Mouse (Mus musculus): Measurements from ENCODE around the gene Micall1. TPM values are rescaled to one million over a fixed set of nuclear protein-coding genes. Genes with fewer than 3 reads are reported as not detected.

The Micall1 gene
- polyA plus RNA-seq, 1 experiment from 2014 or later = 11.9 TPM

DNA sequence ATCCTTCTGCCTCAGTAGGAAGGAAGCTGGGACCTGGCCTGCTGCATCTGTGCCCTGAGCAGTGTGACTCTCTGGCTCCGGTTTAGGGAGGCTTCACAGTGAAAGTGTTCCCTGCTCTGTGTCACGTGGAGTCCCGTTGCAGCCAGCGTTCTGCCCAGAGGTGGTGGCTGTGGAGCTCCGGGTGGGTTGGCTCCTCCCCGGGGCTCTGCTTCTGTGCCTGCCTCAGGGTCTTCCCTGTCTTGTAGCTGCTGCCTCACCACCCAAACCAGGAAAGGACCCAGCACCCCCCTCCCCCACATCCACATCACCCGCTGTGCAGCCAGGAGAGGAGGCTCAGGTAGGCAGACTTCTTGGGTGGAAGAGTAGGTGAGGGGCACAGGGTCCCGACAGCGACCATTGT lies 10.8 kb downstream of the Micall1 start:
- Histone ChIP-seq H3K4me3 (replicated peaks; ENCODE audit: low read depth, low read length) (no peak overlapping the region), H3K27ac (replicated peaks; ENCODE audit: low read depth, low read length) (no peak overlapping the region), H3K4me2 (ENCODE audit: low read length) (no peak overlapping the region), H3K9me3 (ENCODE audit: control insufficient read depth, low read length) (no peaks in the 10 kb centered on the region), H3K9ac (replicated peaks; ENCODE audit: low read length) (no peak overlapping the region), H3K36me3 (ENCODE audit: control insufficient read depth, insufficient read depth, low read length) (peaks cover 67% of the 10 kb centered on the region), H3K4me1 (ENCODE audit: control insufficient read depth, insufficient read depth, low read length) (no peaks in the 10 kb centered on the region), H3K27me3 (ENCODE audit: control insufficient read depth, insufficient read depth, low read length) (no peaks in the 10 kb centered on the region)
- WGBS = 82% methylated on average over 9 of the region's 9 CpGs
- ATAC-seq (ENCODE audit: low FRiP score, low TSS enrichment) (no peak), DNase-seq (no peak)

GRCm38 (mm10) chr15:79122119-79122518 lies 13.4 kb downstream of the Micall1 start:
- no peak overlapping the region for H3K4me2 ChIP-seq (ENCODE audit: low read length)
- no peak overlapping the region for H3K9ac ChIP-seq (replicated peaks; ENCODE audit: low read length)
- H3K4me3 ChIP-seq (replicated peaks; ENCODE audit: low read depth, low read length) = no peak overlapping the region
- WGBS = 57% methylated on average over 4 of the region's 4 CpGs
- H3K27ac ChIP-seq (replicated peaks; ENCODE audit: low read depth, low read length) = no peak overlapping the region
- DNase-seq (no peak), ATAC-seq (ENCODE audit: low FRiP score, low TSS enrichment) (no peak)
- H3K9me3 ChIP-seq (ENCODE audit: control insufficient read depth, low read length) = no peaks in the 10 kb centered on the region
- H3K27me3 ChIP-seq (ENCODE audit: control insufficient read depth, insufficient read depth, low read length) = no peaks in the 10 kb centered on the region
- no peaks in the 10 kb centered on the region for H3K4me1 ChIP-seq (ENCODE audit: control insufficient read depth, insufficient read depth, low read length)
- peaks cover 68% of the 10 kb centered on the region for H3K36me3 ChIP-seq (ENCODE audit: control insufficient read depth, insufficient read depth, low read length)

DNA sequence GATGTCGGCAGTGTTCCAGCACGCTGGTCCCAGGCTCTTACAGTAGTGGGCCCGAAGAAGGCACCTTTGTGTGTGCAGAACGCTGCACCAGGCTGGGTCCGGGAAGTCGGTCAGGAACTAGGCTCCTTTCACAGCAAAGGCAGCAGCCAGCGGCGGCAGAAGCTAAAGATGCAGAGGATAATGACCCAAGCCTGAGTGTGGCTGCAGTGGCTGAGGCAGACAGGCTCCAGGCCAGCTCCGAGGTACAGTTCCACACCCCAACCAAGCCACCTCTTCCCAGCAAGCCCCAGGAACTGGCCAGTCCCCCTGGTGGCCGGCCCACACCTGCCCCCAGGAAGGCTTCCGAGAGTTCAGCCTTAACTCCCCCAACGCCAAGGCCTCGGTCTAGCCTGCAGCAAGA lies 13.8 kb downstream of the Micall1 start:
- H3K9me3 ChIP-seq (ENCODE audit: control insufficient read depth, low read length) = no peaks in the 10 kb centered on the region
- WGBS = 82% methylated on average over 13 of the region's 13 CpGs
- H3K36me3 ChIP-seq (ENCODE audit: control insufficient read depth, insufficient read depth, low read length) = peaks cover 72% of the 10 kb centered on the region
- ATAC-seq (ENCODE audit: low FRiP score, low TSS enrichment) = no peak
- no peak overlapping the region for H3K9ac ChIP-seq (replicated peaks; ENCODE audit: low read length)
- H3K4me1 ChIP-seq (ENCODE audit: control insufficient read depth, insufficient read depth, low read length) = no peaks in the 10 kb centered on the region
- no peaks in the 10 kb centered on the region for H3K27me3 ChIP-seq (ENCODE audit: control insufficient read depth, insufficient read depth, low read length)
- no peak for DNase-seq
- no peak overlapping the region for H3K4me2 ChIP-seq (ENCODE audit: low read length)
- H3K27ac ChIP-seq (replicated peaks; ENCODE audit: low read depth, low read length) = no peak overlapping the region
- H3K4me3 ChIP-seq (replicated peaks; ENCODE audit: low read depth, low read length) = no peak overlapping the region

DNA sequence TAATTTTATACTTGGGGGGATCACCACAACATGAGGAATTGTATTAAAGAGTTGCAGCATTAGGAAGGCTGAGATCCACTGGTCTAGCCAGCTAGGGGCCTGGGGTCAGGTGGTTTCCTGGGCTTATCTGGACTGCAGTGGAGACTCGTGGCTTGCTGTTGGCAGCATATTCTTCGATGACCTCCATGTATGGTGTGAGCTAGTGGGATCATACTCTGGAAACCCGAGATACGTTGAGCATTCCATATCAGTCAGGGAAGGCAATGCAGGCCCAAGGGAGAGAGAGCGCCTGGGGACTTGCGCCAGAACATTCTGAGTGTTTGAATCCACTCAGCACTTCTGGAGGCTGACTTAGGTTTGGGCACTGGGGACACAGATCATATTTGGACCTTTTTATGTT lies 15.1 kb downstream of the Micall1 start:
- no peak overlapping the region for H3K4me3 ChIP-seq (replicated peaks; ENCODE audit: low read depth, low read length)
- H3K36me3 ChIP-seq (ENCODE audit: control insufficient read depth, insufficient read depth, low read length) = peaks cover 80% of the 10 kb centered on the region
- no peak for DNase-seq
- no peaks in the 10 kb centered on the region for H3K9me3 ChIP-seq (ENCODE audit: control insufficient read depth, low read length)
- WGBS = 91% methylated on average over 6 of the region's 6 CpGs
- ATAC-seq (ENCODE audit: low FRiP score, low TSS enrichment) = no peak
- no peaks in the 10 kb centered on the region for H3K4me1 ChIP-seq (ENCODE audit: control insufficient read depth, insufficient read depth, low read length)
- H3K4me2 ChIP-seq (ENCODE audit: low read length) = no peak overlapping the region
- H3K27ac ChIP-seq (replicated peaks; ENCODE audit: low read depth, low read length) = no peak overlapping the region
- no peaks in the 10 kb centered on the region for H3K27me3 ChIP-seq (ENCODE audit: control insufficient read depth, insufficient read depth, low read length)
- no peak overlapping the region for H3K9ac ChIP-seq (replicated peaks; ENCODE audit: low read length)

DNA sequence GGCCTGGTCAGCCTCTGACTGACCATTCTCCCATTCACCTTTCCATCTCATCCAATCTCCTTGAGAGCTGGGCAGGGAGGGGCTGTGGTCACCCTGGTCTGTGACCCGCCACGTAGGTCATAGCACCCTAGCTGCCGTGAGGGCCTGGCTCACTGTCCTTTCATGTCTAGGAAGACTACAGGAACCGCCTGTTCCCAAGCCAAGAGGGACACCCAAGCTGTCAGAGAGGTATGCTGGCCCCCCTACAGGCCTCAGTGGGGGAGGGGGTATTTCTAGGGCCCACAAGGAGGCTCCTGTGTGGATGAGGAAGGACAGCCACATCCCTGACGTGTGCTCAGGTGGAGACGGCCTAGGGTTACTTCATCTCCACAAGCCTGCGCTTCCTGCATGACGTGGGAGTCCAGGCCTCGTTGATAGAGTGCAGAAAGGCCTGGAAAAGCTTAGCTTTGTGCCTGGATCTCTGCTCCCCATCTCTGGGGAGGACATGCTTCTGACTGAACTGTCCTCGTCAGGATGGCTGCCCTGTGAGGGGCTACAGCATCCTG lies 15.7 kb downstream of the Micall1 start:
- peaks cover 79% of the 10 kb centered on the region for H3K36me3 ChIP-seq (ENCODE audit: control insufficient read depth, insufficient read depth, low read length)
- ATAC-seq (ENCODE audit: low FRiP score, low TSS enrichment) = no peak
- DNase-seq = no peak

GRCm38 (mm10) chr15:79126217-79126932 lies 17.7 kb downstream of the Micall1 start:
- Histone ChIP-seq H3K4me3 (replicated peaks; ENCODE audit: low read depth, low read length) (no peak overlapping the region), H3K9me3 (ENCODE audit: control insufficient read depth, low read length) (no peaks in the 10 kb centered on the region), H3K27me3 (ENCODE audit: control insufficient read depth, insufficient read depth, low read length) (no peaks in the 10 kb centered on the region), H3K4me1 (ENCODE audit: control insufficient read depth, insufficient read depth, low read length) (no peaks in the 10 kb centered on the region), H3K27ac (replicated peaks; ENCODE audit: low read depth, low read length) (no peak overlapping the region), H3K9ac (replicated peaks; ENCODE audit: low read length) (no peak overlapping the region), H3K4me2 (ENCODE audit: low read length) (no peak overlapping the region), H3K36me3 (ENCODE audit: control insufficient read depth, insufficient read depth, low read length) (peaks cover 89% of the 10 kb centered on the region)
- ATAC-seq (ENCODE audit: low FRiP score, low TSS enrichment) (no peak), DNase-seq (peak; percentile 64)
- WGBS = 84% methylated on average over 13 of the region's 13 CpGs

More for the DNA sequence above, 15.7 kb downstream of the Micall1 start:
- Histone ChIP-seq H3K9ac (replicated peaks; ENCODE audit: low read length) (no peak overlapping the region), H3K27me3 (ENCODE audit: control insufficient read depth, insufficient read depth, low read length) (no peaks in the 10 kb centered on the region), H3K9me3 (ENCODE audit: control insufficient read depth, low read length) (no peaks in the 10 kb centered on the region), H3K4me3 (replicated peaks; ENCODE audit: low read depth, low read length) (no peak overlapping the region), H3K4me1 (ENCODE audit: control insufficient read depth, insufficient read depth, low read length) (no peaks in the 10 kb centered on the region), H3K27ac (replicated peaks; ENCODE audit: low read depth, low read length) (no peak overlapping the region), H3K4me2 (ENCODE audit: low read length) (no peak overlapping the region)
- 82% methylated on average over 10 of the region's 10 CpGs for WGBS

GRCm38 (mm10) chr15:79127101-79127500 lies 18.4 kb downstream of the Micall1 start:
- H3K27ac ChIP-seq (replicated peaks; ENCODE audit: low read depth, low read length) = no peak overlapping the region
- no peaks in the 10 kb centered on the region for H3K4me1 ChIP-seq (ENCODE audit: control insufficient read depth, insufficient read depth, low read length)
- DNase-seq (no peak), ATAC-seq (ENCODE audit: low FRiP score, low TSS enrichment) (no peak)
- no peak overlapping the region for H3K4me2 ChIP-seq (ENCODE audit: low read length)
- no peaks in the 10 kb centered on the region for H3K27me3 ChIP-seq (ENCODE audit: control insufficient read depth, insufficient read depth, low read length)
- H3K4me3 ChIP-seq (replicated peaks; ENCODE audit: low read depth, low read length) = no peak overlapping the region
- H3K9ac ChIP-seq (replicated peaks; ENCODE audit: low read length) = no peak overlapping the region
- WGBS = 94% methylated on average over 12 of the region's 12 CpGs
- no peaks in the 10 kb centered on the region for H3K9me3 ChIP-seq (ENCODE audit: control insufficient read depth, low read length)
- H3K36me3 ChIP-seq (ENCODE audit: control insufficient read depth, insufficient read depth, low read length) = peaks cover 89% of the 10 kb centered on the region

- no peak overlapping the region for H3K27ac ChIP-seq (replicated peaks; ENCODE audit: low read depth, low read length)
- no peak overlapping the region for H3K4me2 ChIP-seq (ENCODE audit: low read length)
- H3K9ac ChIP-seq (replicated peaks; ENCODE audit: low read length) = no peak overlapping the region
- H3K4me3 ChIP-seq (replicated peaks; ENCODE audit: low read depth, low read length) = no peak overlapping the region
- peaks cover 89% of the 10 kb centered on the region for H3K36me3 ChIP-seq (ENCODE audit: control insufficient read depth, insufficient read depth, low read length)
- H3K4me1 ChIP-seq (ENCODE audit: control insufficient read depth, insufficient read depth, low read length) = no peaks in the 10 kb centered on the region
- DNase-seq (no peak), ATAC-seq (ENCODE audit: low FRiP score, low TSS enrichment) (no peak)
- no peaks in the 10 kb centered on the region for H3K27me3 ChIP-seq (ENCODE audit: control insufficient read depth, insufficient read depth, low read length)
- H3K9me3 ChIP-seq (ENCODE audit: control insufficient read depth, low read length) = no peaks in the 10 kb centered on the region
- WGBS = 95% methylated on average over 5 of the region's 5 CpGs
Measured at GRCm38 (mm10) chr15:79128208-79128607, 19.5 kb downstream of the Micall1 start.

DNA sequence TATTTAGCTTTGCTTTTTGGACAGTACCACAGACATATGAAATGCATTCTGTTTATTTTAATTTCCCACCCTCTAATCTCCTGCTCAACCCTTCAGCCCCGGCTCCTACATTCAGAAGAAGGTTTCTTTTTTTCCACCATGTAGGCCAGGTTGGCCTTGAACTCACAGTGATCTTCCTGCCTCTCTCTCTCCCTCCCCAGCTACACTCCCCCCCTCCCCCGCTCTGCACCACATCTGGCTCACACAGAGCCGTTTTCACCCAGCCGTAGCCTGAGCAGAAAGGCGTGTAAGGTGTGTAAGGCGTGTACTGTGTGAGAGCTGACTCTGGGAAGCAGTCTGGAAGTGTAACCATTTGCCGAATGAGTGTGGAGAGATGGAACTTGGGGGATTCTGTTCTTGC lies 20.6 kb downstream of the Micall1 start:
- no peak overlapping the region for H3K4me2 ChIP-seq (ENCODE audit: low read length)
- H3K4me3 ChIP-seq (replicated peaks; ENCODE audit: low read depth, low read length) = no peak overlapping the region
- H3K9ac ChIP-seq (replicated peaks; ENCODE audit: low read length) = no peak overlapping the region
- no peaks in the 10 kb centered on the region for H3K9me3 ChIP-seq (ENCODE audit: control insufficient read depth, low read length)
- ATAC-seq (ENCODE audit: low FRiP score, low TSS enrichment) = no peak
- 82% methylated on average over 7 of the region's 7 CpGs for WGBS
- no peaks in the 10 kb centered on the region for H3K27me3 ChIP-seq (ENCODE audit: control insufficient read depth, insufficient read depth, low read length)
- H3K27ac ChIP-seq (replicated peaks; ENCODE audit: low read depth, low read length) = no peak overlapping the region
- no peaks in the 10 kb centered on the region for H3K4me1 ChIP-seq (ENCODE audit: control insufficient read depth, insufficient read depth, low read length)
- no peak for DNase-seq
- H3K36me3 ChIP-seq (ENCODE audit: control insufficient read depth, insufficient read depth, low read length) = peaks cover 87% of the 10 kb centered on the region
